Mouse (Mus musculus) left cerebral cortex, postnatal 25 days (tissue): ENCODE measurements around the gene Trim62. TPM values are rescaled to one million over a fixed set of nuclear protein-coding genes. Genes with fewer than 3 reads are reported as not detected.

Experiments
- DNase-seq, 2 experiments: peaks; one replicate each; pipeline ENCODE4 v3.0.0; 2022; ENCODE audit warnings: low spot score in 2 of 2, mixed read lengths in 1 of 2
- intact Hi-C: fragments of 180-260 bp; cut with DNase I; formaldehyde crosslinking; loops from one replicate; pipeline ENCODE4 v1.15.1; 2025
- total RNA-seq, 2 experiments: library from RNA; stranded (reverse); gene quantifications; 2 replicates each; pipeline ENCODE4 v1.2.3; 2021

Trim62 gene
- 10 to 100 TPM; 17.2 to 20.4 TPM for total RNA-seq

DNA sequence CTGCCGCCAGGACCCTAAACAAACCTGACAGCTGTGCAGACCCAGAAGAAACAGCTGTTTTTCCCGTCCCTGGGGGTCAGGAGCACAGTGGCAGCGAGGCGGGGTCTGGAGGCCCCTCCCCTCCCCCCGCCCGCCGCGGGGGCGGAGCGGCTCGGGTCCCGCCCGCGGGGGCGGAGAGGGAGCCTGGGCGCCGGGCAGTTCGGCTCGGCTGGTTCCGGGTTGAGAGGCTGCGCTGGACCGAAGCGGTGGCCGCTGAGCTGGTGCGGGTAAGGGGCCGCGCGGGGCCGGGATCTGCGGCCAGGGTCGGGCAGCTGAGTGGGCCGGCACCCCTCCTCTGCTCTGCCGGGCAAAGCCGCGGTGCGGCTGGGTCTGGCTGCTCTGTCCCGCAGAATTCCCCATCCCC, at the start of gene Trim62:
Trim62 (plus strand) TSS at position 202 of the 403 bp plus-strand sequence.
- intact Hi-C loops, result no loop called here
- DNase-seq, result peak; percentile 51 to 68

GRCm38 (mm10) chr4:128838202-128838601, 45.2 kb upstream of the Trim62 start:
- intact Hi-C loops, result no loop called here

GRCm38 (mm10) chr4:128839811-128840738, 43.3 kb upstream of the Trim62 start:
- intact Hi-C loops, result no loop called here

More at GRCm38 (mm10) chr4:128838202-128838601, 45.2 kb upstream of the Trim62 start:
- no peak for DNase-seq

DNA sequence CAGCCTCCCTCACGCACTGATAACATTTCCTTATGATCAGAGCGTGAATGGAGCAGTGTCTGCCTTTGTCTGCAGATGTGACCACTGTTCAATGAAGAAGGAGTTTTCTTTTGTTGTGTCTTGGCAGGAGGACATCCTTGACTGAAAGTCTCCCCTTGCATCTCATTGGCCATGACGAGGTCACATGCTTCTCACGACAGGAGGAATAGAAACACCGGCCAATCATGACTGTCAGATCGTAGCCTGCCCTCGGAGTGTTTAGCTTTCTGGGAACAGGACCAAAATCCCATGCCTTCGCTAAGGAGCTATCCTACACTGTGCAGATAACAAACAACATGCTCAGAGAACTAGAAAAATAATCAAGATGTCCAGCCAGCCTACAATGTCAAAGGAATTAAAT, 42.1 kb upstream of the Trim62 start:
- intact Hi-C loops, result no loop called here

More at GRCm38 (mm10) chr4:128839811-128840738, 43.3 kb upstream of the Trim62 start:
- peak; percentile 11 to 24 for DNase-seq

GRCm38 (mm10) chr4:128844566-128844965, 38.8 kb upstream of the Trim62 start:
- intact Hi-C loops, result no loop called here
- no peak for DNase-seq

More for the DNA sequence above, 42.1 kb upstream of the Trim62 start:
- DNase-seq, result peak in 1 of 2 experiments; percentile 9

- intact Hi-C loops, result no loop called here
- no peak for DNase-seq
Observed at GRCm38 (mm10) chr4:128845367-128845973, 37.9 kb upstream of the Trim62 start.

DNA sequence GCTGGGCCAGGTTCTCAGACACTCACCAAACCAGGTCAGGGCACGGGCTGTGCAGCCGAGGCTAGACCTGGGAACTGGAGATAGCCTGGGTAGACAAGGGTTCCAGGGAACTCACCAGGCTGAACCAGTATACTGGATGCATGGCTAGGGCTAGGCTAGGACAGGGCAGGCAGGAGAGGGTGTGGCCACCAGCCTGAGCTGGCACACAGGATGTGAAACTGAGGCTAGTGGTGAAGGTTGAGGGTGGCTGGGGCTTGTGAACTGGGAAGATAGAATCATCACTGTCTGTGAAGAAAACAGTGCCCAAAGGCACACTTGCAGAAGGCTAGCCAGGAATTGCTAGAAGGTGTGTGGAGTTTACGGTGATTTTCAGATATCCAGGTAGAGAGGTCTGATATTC, 34.4 kb upstream of the Trim62 start:
- intact Hi-C loops, result no loop called here
- DNase-seq, result no peak

- intact Hi-C loops, result no loop called here
- DNase-seq, result no peak
Observed at GRCm38 (mm10) chr4:128849686-128850085, 33.7 kb upstream of the Trim62 start.

DNA sequence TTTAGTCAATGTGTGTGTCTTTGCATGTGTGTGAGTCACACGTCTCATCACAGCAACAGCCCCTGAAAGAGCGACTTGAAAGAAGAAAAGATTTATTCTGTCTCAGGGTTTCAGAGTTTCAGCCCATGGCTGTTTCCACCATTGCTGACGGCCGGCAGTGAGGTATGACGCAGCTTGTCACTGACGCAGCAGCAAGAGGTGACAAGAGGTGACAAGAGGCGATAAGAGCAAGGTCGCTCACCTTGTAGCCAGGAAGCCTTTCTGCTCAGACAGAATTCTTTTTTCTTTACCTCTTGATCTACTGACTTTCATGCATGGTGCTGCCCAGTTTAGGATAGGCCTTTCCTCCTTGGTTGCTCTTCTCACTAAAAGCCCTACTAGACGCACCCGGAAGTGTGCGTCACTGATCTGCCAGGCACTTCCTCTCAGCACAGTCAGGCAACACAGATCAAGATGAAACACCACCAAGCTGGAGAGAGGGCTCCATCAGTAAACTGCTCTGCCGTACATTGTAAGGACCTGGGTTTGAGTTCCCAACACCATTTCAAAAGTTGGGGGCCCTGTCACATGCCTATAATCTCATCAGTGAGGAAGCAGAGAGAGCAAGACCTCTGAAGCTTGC, 31.0 kb upstream of the Trim62 start:
- intact Hi-C loops, result no loop called here
- DNase-seq, result peak in 1 of 2 experiments; percentile 21

- intact Hi-C loops, result no loop called here
- no peak for DNase-seq
Observed at GRCm38 (mm10) chr4:128853117-128853516, 30.3 kb upstream of the Trim62 start.

DNA sequence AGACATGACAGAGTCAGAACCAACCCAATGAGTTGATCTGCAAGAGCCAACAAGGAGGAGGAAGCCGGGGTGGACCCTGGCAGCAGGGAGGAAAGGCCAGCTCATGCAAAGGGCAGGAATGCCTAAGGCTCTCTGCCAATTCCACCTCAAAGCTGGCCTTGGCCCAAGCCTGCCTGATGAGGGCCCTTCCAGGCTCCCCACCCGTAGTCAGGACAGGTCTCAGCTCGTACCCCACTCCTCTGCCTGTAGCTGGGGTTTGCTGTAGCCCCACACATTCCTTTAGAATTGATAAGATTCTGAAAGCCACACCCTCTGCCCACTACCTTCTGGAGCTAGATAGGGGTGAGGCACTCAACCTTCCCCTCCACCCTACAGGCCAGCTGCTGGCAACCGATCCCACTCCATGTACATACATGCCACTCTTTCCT, 27.8 kb upstream of the Trim62 start:
- intact Hi-C loops, result loop anchor here (5.0 kb wide), 2 partner anchors 43 to 238 kb away; partner anchors contain the start of gene Tlr12
- no peak for DNase-seq

DNA sequence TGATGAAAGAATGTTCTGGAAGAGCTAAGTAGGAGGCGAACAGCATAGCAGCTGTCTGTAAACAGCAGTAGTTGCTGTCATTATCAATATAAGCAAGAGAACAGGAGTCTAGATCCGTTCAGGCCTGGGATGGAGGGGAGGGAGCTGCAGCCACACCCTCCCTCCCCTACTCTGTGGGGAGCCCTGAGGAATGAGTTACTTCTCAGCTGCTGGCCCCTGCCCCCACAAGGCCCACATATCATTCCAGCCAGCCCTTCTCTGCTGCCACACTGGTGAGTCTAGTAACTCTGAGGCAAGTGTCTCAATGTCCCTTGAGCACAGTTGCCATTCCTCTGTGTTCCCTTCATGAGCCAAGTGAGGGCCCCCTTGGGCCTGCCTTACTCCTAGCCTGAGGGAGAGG, 26.2 kb upstream of the Trim62 start:
- DNase-seq, result no peak
- intact Hi-C loops, result loop anchor here (5.0 kb wide), 2 partner anchors 45 to 240 kb away; partner anchors contain the start of gene Tlr12

- peak; percentile 55 to 81 for DNase-seq
- intact Hi-C loops, result loop anchor here (1.0 to 5.0 kb wide), 4 partner anchors 46 to 241 kb away; partner anchors contain the start of gene Tlr12
Observed at GRCm38 (mm10) chr4:128858226-128858625, 25.2 kb upstream of the Trim62 start.

- intact Hi-C loops, result loop anchor here (1.0 to 5.0 kb wide), 4 partner anchors 47 to 242 kb away; partner anchors contain the start of gene Tlr12
Observed at GRCm38 (mm10) chr4:128858878-128859277, 24.5 kb upstream of the Trim62 start.

GRCm38 (mm10) chr4:128872992-128873391, 10.4 kb upstream of the Trim62 start:
- DNase-seq, result peak; percentile 46 to 59
- intact Hi-C loops, result no loop called here

More at GRCm38 (mm10) chr4:128858878-128859277, 24.5 kb upstream of the Trim62 start:
- DNase-seq, result no peak

- intact Hi-C loops, result no loop called here
- DNase-seq, result no peak
Observed at GRCm38 (mm10) chr4:128874062-128874461, 9.3 kb upstream of the Trim62 start.

- intact Hi-C loops, result no loop called here
- no peak for DNase-seq
Observed at GRCm38 (mm10) chr4:128875439-128875838, 7.9 kb upstream of the Trim62 start.

DNA sequence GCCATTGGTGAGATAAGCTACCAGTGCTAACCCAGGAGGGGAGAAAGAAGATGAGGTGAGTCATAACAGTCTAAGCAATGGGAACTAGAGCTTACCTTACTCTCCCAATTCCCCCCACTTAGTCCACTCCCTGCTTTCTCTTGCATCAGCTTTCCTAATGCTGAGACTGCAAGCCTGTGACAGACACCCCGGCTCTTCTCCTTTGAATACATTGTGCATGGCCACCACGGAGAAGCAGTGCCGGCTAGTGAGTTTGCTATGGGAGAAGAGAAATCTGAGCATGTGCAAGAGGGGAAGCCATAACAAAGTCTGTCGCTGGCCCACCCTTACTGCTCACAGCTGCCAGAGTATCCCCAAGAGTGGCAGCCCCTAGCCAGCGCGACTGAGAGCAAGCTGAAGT, 5.9 kb upstream of the Trim62 start:
- DNase-seq, result no peak
- intact Hi-C loops, result no loop called here

- DNase-seq, result no peak
- intact Hi-C loops, result no loop called here
Observed at GRCm38 (mm10) chr4:128878901-128879491, 4.4 kb upstream of the Trim62 start.
